Mouse (Mus musculus) myocyte (in vitro differentiated cells): ENCODE data around the gene Gtpbp3.

Experiments used
- CEBPB ChIP-seq: IDR thresholded peaks from 2 replicates; pipeline ENCODE4 v1.6.1; 2011; ENCODE audit warnings: mild to moderate bottlenecking, moderate library complexity; ENCODE audit not compliant: poor library complexity, insufficient read depth, severe bottlenecking
- MYOG ChIP-seq, 3 experiments: IDR thresholded peaks; one replicate each; pipeline ENCODE4 v1.6.1; 2011; ENCODE audit warnings: control low read depth in 2 of 3, low read depth in 2 of 3, mild to moderate bottlenecking in 2 of 3; ENCODE audit not compliant: insufficient read length in 2 of 3, control insufficient read depth in 1 of 3, insufficient read depth in 1 of 3
- POLR2A ChIP-seq: IDR thresholded peaks from one replicate; pipeline ENCODE4 v1.6.1; 2011; ENCODE audit warnings: low read depth, mild to moderate bottlenecking, control low read depth, moderate library complexity; ENCODE audit not compliant: insufficient read length
- POLR2AphosphoS2 ChIP-seq: IDR thresholded peaks from one replicate; pipeline ENCODE4 v1.6.1; 2011; ENCODE audit warnings: low read depth, control low read depth; ENCODE audit not compliant: insufficient read length
- SRF ChIP-seq: IDR thresholded peaks from one replicate; pipeline ENCODE4 v1.6.1; 2011; ENCODE audit warnings: low read depth; ENCODE audit not compliant: control insufficient read depth, insufficient read length
- TCF12 ChIP-seq: IDR thresholded peaks from one replicate; pipeline ENCODE4 v1.6.1; 2011; ENCODE audit warnings: mild to moderate bottlenecking, control low read depth; ENCODE audit not compliant: poor library complexity, insufficient read depth, severe bottlenecking
- USF1 ChIP-seq: IDR thresholded peaks from one replicate; pipeline ENCODE4 v1.6.1; 2011; ENCODE audit warnings: low read depth, mild to moderate bottlenecking, control low read depth, moderate library complexity

- TF ChIP-seq CEBPB (no peak), POLR2A (no peak), POLR2AphosphoS2 (no peak), TCF12 (no peak), MYOG (IDR thresholded peaks at IDR 0.05; ENCODE audit: control insufficient read depth in 1 of 3, insufficient read depth in 1 of 3, insufficient read length in 2 of 3, low read depth in 2 of 3) (no peak), USF1 (no peak), SRF (no peak)
Measured at GRCm38 (mm10) chr8:71462191-71462590, 25.7 kb upstream of the Gtpbp3 start.
